Mouse (Mus musculus) ES-Bruce4 (cell line): ENCODE data around the gene Rsc1a1. TPM values are rescaled to one million over a fixed set of nuclear protein-coding genes. Genes with fewer than 3 reads are reported as not detected.
A peak's percentile ranks its signal among the peaks of the same experiment; 100 is the strongest.

ENCODE experiments used
- H3K27ac ChIP-seq: 2 replicates; pipeline ENCODE4 v1.5.1; 2012; ENCODE audit warnings: low read length, inconsistent platforms; ENCODE audit not compliant: insufficient read depth
- H3K27me3 ChIP-seq: 2 replicates; pipeline ENCODE4 v1.6.1; 2012; ENCODE audit warnings: mild to moderate bottlenecking, low read length, inconsistent platforms; ENCODE audit not compliant: control insufficient read depth, poor library complexity, insufficient read depth, severe bottlenecking
- H3K36me3 ChIP-seq: 2 replicates; pipeline ENCODE4 v1.6.1; 2012; ENCODE audit warnings: inconsistent platforms, mild to moderate bottlenecking, low read length, moderate library complexity; ENCODE audit not compliant: control insufficient read depth, poor library complexity, insufficient read depth, severe bottlenecking
- H3K4me1 ChIP-seq: one replicate; pipeline ENCODE4 v1.8.1; 2011; ENCODE audit warnings: low read length; ENCODE audit not compliant: control insufficient read depth, insufficient read depth
- H3K4me3 ChIP-seq: 2 replicates; pipeline ENCODE4 v1.5.1; 2011; ENCODE audit warnings: low read depth, mild to moderate bottlenecking, low read length
- H3K9ac ChIP-seq: 2 replicates; pipeline ENCODE4 v1.6.1; 2012; ENCODE audit warnings: low read depth, mild to moderate bottlenecking, inconsistent platforms; ENCODE audit not compliant: poor library complexity, severe bottlenecking
- H3K9me3 ChIP-seq: replicated peaks from 2 replicates; pipeline ENCODE4 v1.6.1; 2012; ENCODE audit warnings: mild to moderate bottlenecking, low read length, inconsistent platforms; ENCODE audit not compliant: control insufficient read depth, poor library complexity, insufficient read depth, severe bottlenecking
- CTCF ChIP-seq: IDR thresholded peaks from one replicate; pipeline ENCODE4 v1.8.1; 2011; ENCODE audit warnings: low read depth, low read length
- EP300 ChIP-seq: IDR thresholded peaks from 2 replicates; pipeline ENCODE4 v1.6.1; 2011; ENCODE audit warnings: low read depth, low read length; ENCODE audit not compliant: insufficient read depth
- POLR2A ChIP-seq: IDR thresholded peaks from one replicate; pipeline ENCODE4 v1.8.1; 2011; ENCODE audit warnings: low read length; ENCODE audit not compliant: insufficient read depth
- polyA plus RNA-seq: library from polyadenylated mRNA; stranded (reverse); fragments of >200 nt; gene quantifications from 2 replicates; pipeline ENCODE4 v1.2.4, GENCODE M21; 2011; ENCODE audit warnings: low read depth; ENCODE audit not compliant: missing spikeins, insufficient read depth, insufficient read length

Gene Rsc1a1
- polyA plus RNA-seq, 1 experiment = 4.1 TPM

DNA sequence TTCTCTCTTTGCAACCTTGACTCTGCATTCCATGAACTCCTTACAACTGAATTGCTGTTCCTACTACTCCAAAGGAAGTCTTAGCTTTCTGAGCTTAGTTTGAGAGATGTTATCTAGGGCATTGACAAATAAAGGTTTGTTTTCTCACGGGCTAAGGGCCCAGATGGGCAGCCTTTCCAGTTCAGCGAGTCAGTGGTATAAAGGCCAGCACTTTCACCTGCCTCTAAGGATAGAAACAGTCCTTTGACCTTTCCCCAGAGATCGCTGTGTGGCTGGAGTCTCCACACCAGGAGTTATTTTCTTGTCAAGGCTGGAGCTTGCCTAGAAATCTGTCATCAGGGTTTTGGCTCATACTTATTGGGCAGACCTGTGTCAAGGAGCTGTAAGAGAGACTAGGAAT lies 40.3 kb upstream of the Rsc1a1 start:
- Histone ChIP-seq H3K27ac (no peak overlapping the region), H3K4me1 (no peaks in the 10 kb centered on the region), H3K27me3 (no peaks in the 10 kb centered on the region), H3K36me3 (no peaks in the 10 kb centered on the region; the same call in 1 of the 2 replicates), H3K4me3 (no peak overlapping the region), H3K9ac (no peak overlapping the region), H3K9me3 (no peaks in the 10 kb centered on the region)
- TF ChIP-seq EP300 (no peak), CTCF (no peak), POLR2A (no peak)

- H3K4me1 ChIP-seq = no peaks in the 10 kb centered on the region
- no peak for TF ChIP-seq POLR2A
- no peak overlapping the region for H3K4me3 ChIP-seq
- H3K9me3 ChIP-seq = no peaks in the 10 kb centered on the region
- H3K27ac ChIP-seq = no peak overlapping the region
- H3K9ac ChIP-seq = no peak overlapping the region
- H3K36me3 ChIP-seq = no peaks in the 10 kb centered on the region; the same call in 1 of the 2 replicates
- H3K27me3 ChIP-seq = no peaks in the 10 kb centered on the region
Observed at GRCm38 (mm10) chr4:141725277-141725676, 39.9 kb upstream of the Rsc1a1 start.

- Histone ChIP-seq H3K4me1 (no peaks in the 10 kb centered on the region), H3K27ac (no peak overlapping the region), H3K9ac (no peak overlapping the region), H3K9me3 (no peaks in the 10 kb centered on the region), H3K27me3 (no peaks in the 10 kb centered on the region), H3K4me3 (no peak overlapping the region), H3K36me3 (peaks cover 5% of the 10 kb centered on the region)
- TF ChIP-seq POLR2A (no peak), CTCF (no peak), EP300 (no peak)
Observed at GRCm38 (mm10) chr4:141724594-141724993, 39.2 kb upstream of the Rsc1a1 start.

DNA sequence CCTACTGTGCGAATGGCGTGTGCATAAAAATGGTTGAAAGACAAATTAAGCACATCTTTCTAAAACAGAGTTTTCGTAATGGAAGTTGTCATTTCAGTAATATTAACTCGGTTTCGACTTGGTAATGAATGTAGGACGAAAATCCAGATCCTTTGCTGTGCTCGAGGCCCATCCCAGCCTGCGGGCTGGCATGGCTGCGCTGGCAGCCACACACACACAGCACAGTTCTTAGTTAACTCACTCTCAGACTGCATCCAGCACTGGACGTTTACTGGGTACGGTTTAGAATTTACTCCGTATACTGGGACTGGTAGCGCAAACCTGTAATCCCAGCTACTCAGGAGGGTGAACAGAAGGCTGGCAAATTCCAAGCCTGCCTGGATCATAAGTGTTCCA lies 38.3 kb upstream of the Rsc1a1 start:
- Histone ChIP-seq H3K9ac (peak overlapping the region; percentile 87), H3K4me1 (no peaks in the 10 kb centered on the region), H3K4me3 (peak overlapping the region; percentile 73), H3K27me3 (no peaks in the 10 kb centered on the region), H3K9me3 (no peaks in the 10 kb centered on the region), H3K36me3 (peaks cover 5% of the 10 kb centered on the region), H3K27ac (no peak overlapping the region)
- TF ChIP-seq POLR2A = no peak
- TF ChIP-seq EP300 = no peak
- TF ChIP-seq CTCF = no peak

GRCm38 (mm10) chr4:141722731-141723672 lies 37.6 kb upstream of the Rsc1a1 start, which contains the start of gene Ddi2:
TSS of gene Ddi2 (minus strand) at chr4:141723419.
- TF ChIP-seq POLR2A (peak; percentile 53), CTCF (no peak), EP300 (no peak)
- H3K4me3 ChIP-seq = peak within 1 kb of the TSS; percentile 73
- H3K9me3 ChIP-seq = no peaks in the 10 kb centered on the region
- no peaks in the 10 kb centered on the region for H3K27me3 ChIP-seq
- H3K4me1 ChIP-seq = no peaks in the 10 kb centered on the region
- H3K36me3 ChIP-seq = peaks cover 5% of the 10 kb centered on the region
- no peak within 1 kb of the TSS for H3K27ac ChIP-seq
- peak within 1 kb of the TSS; percentile 87 for H3K9ac ChIP-seq

- no peaks in the 10 kb centered on the region for H3K4me1 ChIP-seq
- peaks cover 6% of the 10 kb centered on the region for H3K36me3 ChIP-seq
- H3K27me3 ChIP-seq = no peaks in the 10 kb centered on the region
- H3K27ac ChIP-seq = no peak overlapping the region
- H3K4me3 ChIP-seq = peak overlapping the region; percentile 68
- TF ChIP-seq CTCF (no peak), EP300 (no peak), POLR2A (no peak)
- H3K9ac ChIP-seq = peak overlapping the region; percentile 87
- H3K9me3 ChIP-seq = no peaks in the 10 kb centered on the region
Observed at GRCm38 (mm10) chr4:141721961-141722360, 36.6 kb upstream of the Rsc1a1 start.
